Mouse (Mus musculus) heart, postnatal 36 days (tissue): Measurements from ENCODE around the gene Gm49486. TPM values are rescaled to one million over a fixed set of nuclear protein-coding genes. Genes with fewer than 3 reads are reported as not detected.

Experiments used
- DNase-seq, 2 experiments: peaks; one replicate each; pipeline ENCODE4 v3.0.0; 2021 to 2022
- intact Hi-C: fragments of 180-260 bp; cut with DNase I; formaldehyde crosslinking; loops from one replicate; pipeline ENCODE4 v1.15.1; 2025
- total RNA-seq, 2 experiments: library from RNA; stranded (reverse); gene quantifications; 2 replicates each; pipeline ENCODE4 v1.2.3; 2021

Gene Gm49486
- total RNA-seq, 2 experiments from 2014 or later: 0.89 to 0.95 TPM

GRCm38 (mm10) chr15:79263726-79264125 lies 34.5 kb downstream of the Gm49486 start:
- DNase-seq: no peak
- intact Hi-C loops: no loop called here

DNA sequence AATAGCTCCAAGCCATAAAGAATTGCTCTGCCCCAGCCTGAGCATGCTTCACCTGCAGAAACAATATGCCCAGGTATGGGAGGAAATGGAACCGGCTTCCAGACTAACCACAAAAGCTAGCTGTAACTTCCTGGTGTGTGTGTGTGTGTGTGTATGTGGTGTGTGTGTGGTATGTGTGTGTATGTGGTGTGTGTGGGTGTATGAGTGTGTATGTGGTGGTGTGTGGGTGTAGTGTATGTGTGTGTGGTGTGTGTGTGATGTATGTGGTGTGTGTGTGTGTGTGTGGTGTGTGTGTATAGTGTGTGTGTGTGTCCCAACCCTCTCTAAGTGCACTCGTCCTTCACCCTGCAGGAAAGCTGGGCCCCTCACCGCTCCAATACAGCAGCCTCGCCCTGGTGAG lies 36.2 kb downstream of the Gm49486 start:
- no peak for DNase-seq
- intact Hi-C loops: no loop called here

GRCm38 (mm10) chr15:79268521-79268920 lies 39.3 kb downstream of the Gm49486 start:
- no peak for DNase-seq
- intact Hi-C loops: no loop called here

GRCm38 (mm10) chr15:79270317-79271123 lies 41.3 kb downstream of the Gm49486 start:
- intact Hi-C loops: no loop called here
- DNase-seq: peak; percentile 76 to 77

- peak; percentile 33 to 51 for DNase-seq
- intact Hi-C loops: no loop called here
Measured at GRCm38 (mm10) chr15:79271124-79271746, 42.0 kb downstream of the Gm49486 start.

DNA sequence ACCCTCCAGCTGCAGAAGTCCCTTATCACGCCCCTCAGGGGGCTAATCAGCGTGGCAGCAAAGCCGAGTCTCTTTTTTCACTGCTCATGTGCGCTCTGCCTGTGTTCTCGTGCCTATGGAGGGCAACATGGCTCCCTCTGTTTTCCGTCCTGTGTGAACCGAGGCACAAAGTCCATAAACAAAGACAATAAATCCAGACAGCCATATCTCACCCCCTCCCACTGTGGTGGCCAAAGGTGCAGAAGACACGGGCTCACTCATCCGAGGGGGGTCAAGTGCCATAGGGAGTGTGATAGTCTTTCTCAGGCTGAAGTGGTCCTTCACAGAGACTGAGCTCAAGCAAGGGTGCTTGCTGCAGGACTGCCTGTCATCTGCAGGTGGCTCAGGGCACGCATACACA lies 43.8 kb downstream of the Gm49486 start:
- intact Hi-C loops: no loop called here
- no peak for DNase-seq

DNA sequence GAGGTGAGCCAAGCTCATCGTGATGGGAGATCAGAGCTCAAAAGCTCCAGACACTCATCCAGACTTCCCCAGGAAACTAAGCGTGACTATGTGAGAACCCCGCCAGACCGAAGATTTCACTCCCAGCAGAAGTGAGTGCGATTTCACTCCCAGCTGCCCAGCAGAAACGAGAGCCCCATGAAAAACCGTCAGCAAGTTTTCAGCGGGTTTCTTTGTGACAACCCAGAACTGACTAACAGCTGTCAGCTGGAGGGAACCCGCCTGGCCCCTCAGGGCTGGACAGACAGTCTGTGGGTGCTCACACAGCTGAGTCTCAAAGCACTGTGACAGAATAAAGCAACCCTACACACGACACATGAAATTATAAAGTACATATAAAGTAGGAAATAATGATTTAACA lies 48.5 kb downstream of the Gm49486 start:
- intact Hi-C loops: no loop called here
- DNase-seq: no peak

GRCm38 (mm10) chr15:79280209-79280608 lies 51.0 kb downstream of the Gm49486 start:
- DNase-seq: peak in 1 of 2 experiments; percentile 20

DNA sequence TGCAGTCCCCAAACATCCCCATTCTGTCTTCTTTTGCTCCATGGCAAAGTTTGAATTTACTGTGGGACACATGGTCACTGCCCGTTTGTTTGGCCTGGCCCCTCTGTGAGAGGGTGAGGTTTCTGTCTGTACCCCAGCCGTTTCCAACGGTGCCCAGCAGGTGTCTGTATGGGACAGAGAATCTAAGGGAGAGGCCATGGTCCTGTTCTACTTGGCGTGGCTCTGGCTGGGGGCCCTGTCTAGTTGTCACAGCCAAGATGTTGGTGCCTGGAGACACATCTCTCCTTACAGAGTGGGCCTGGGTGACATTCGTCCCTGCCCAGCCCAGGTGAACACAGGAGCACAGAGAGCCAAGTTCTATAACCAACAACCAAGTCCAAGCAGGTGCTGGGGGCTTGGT lies 51.7 kb downstream of the Gm49486 start:
- DNase-seq: no peak
- intact Hi-C loops: loop anchor here (5.0 kb wide), 1 partner anchor 39 kb away; no protein-coding TSS in a partner anchor

More at GRCm38 (mm10) chr15:79280209-79280608, 51.0 kb downstream of the Gm49486 start:
- intact Hi-C loops: loop anchor here (5.0 kb wide), 1 partner anchor 38 kb away; no protein-coding TSS in a partner anchor

- intact Hi-C loops: loop anchor here (5.0 kb wide), 1 partner anchor 39 kb away; no protein-coding TSS in a partner anchor
- DNase-seq: no peak
Measured at GRCm38 (mm10) chr15:79281389-79281788, 52.2 kb downstream of the Gm49486 start.

DNA sequence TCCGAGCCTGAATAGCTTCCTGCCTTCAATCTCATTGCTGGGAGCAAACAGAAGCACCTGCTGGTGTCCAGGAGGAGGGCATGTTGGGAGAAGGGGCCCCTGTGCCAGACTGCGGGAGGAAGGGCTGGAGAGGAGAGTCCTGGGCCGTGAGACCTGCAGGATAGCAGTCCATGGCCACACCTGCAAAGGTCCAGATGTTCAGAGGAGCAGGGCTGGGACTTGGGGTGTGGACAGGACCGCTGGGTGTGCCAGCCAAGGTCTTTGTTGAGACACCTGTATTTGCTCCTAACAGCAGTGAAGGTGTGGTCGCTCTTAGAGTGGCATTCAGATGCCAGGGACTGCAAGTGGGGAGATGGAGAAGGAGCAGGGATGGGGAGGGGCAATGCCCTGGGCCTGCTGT lies 53.2 kb downstream of the Gm49486 start:
- DNase-seq: no peak
- intact Hi-C loops: loop anchor here (5.0 kb wide), 1 partner anchor 40 kb away; no protein-coding TSS in a partner anchor

GRCm38 (mm10) chr15:79283371-79283770 lies 54.2 kb downstream of the Gm49486 start:
- no peak for DNase-seq
- intact Hi-C loops: loop anchor here (5.0 kb wide), 1 partner anchor 41 kb away; no protein-coding TSS in a partner anchor

GRCm38 (mm10) chr15:79285399-79285798 lies 56.2 kb downstream of the Gm49486 start, which contains the start of gene Baiap2l2:
Gene Baiap2l2, minus strand, starts transcription at chr15:79285537.
- DNase-seq: no peak
- intact Hi-C loops: no loop called here

- intact Hi-C loops: no loop called here
- DNase-seq: no peak
Measured at GRCm38 (mm10) chr15:79286141-79286540, 57.0 kb downstream of the Gm49486 start.

DNA sequence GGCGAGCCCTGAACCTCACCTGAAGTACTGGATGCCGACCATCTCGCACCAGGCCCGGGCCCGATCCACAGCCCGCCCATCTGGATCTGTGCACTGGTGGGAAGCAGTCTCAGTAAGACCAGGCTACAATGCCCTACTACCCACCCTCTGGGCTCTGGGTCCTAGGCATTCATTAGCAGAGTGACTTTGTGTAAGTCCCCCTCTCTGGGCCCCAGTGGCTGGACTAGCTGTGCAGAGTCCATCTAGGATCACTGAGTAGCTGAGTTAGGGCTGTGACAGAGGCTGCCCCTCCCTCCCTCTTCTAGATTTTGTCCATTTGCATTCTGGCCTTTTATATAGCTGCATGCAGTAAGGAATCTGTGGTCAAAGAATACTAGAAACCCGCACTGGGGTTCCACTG lies 57.9 kb downstream of the Gm49486 start:
- DNase-seq: no peak
- intact Hi-C loops: no loop called here

- DNase-seq: no peak
- intact Hi-C loops: no loop called here
Measured at GRCm38 (mm10) chr15:79288387-79288786, 59.2 kb downstream of the Gm49486 start.

DNA sequence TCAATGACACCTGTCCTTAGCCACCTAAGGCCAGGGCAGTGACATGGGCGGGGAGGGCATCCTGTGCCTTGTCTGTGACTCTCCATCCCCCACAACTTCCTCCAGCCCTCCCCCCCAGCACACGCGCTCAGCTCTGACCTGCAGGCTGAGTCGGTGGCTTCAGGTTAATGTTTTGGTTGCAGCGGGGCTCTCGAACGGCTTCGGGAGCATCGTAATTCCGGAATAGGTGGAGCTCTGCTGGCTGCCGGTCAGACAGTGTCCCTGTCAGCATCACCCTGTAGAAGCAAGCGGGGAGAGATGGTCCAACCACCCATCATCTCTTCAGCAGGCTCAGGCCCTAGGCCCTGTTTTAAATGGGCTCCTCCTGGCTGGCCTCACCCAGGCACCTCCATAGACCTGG lies 60.2 kb downstream of the Gm49486 start:
- no peak for DNase-seq
- intact Hi-C loops: no loop called here

DNA sequence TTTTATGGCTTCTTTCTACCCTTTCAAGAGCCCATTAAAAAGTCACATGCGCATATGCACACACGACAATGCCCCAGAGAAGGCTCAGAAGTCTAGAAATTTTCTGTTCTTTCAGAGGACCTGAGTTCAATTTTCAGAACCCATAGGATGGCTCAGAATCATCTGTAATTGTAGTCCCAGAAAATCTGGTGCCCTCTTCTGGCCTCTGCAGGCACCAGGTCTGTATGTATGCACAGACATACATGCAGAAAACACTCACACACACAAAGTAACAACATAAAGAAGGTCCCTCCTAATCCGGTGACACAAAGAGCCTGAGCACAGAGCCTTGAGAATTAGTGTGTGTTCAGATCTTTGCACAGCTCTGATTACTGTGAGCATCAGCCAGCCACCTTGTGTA lies 61.1 kb downstream of the Gm49486 start:
- no peak for DNase-seq
- intact Hi-C loops: no loop called here

DNA sequence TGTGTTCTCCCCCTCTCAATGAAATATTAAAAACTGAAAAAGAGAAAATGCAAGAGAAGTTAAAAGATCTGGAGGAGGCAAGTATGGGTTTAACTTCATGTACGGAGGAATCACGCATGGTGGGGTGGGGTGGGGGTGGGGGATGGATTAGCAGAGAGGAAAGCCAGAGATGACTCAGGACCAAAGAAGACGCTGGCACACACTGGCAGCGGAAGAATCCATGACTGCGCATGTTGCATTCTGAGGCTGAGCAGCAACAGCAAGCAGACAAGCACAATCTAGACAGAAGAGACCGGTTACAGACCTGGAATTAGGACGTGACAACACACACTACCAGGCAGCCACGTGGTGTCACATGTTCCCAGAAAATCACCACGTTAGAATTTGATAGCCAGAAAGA lies 63.6 kb downstream of the Gm49486 start:
- intact Hi-C loops: no loop called here
- no peak for DNase-seq

GRCm38 (mm10) chr15:79298553-79298952 lies 69.4 kb downstream of the Gm49486 start:
- intact Hi-C loops: no loop called here

GRCm38 (mm10) chr15:79299563-79300155 lies 70.5 kb downstream of the Gm49486 start:
- DNase-seq: no peak
- intact Hi-C loops: no loop called here

More at GRCm38 (mm10) chr15:79298553-79298952, 69.4 kb downstream of the Gm49486 start:
- no peak for DNase-seq
